Mouse (Mus musculus) ES-Bruce4 (cell line): ENCODE measurements at regions not wholly inside any gene's neighbourhood (a gene's known extent, or its start where the extent isn't known, plus 50 kb on each side); places are given as distances from the start of the nearest gene placed in this dataset.
A peak's percentile ranks its signal among the peaks of the same experiment; 100 is the strongest.

Source experiments
- H3K27ac ChIP-seq: 2 replicates; pipeline ENCODE4 v1.5.1; 2012; ENCODE audit warnings: low read length, inconsistent platforms; ENCODE audit not compliant: insufficient read depth
- H3K27me3 ChIP-seq: 2 replicates; pipeline ENCODE4 v1.6.1; 2012; ENCODE audit warnings: mild to moderate bottlenecking, low read length, inconsistent platforms; ENCODE audit not compliant: control insufficient read depth, poor library complexity, insufficient read depth, severe bottlenecking
- H3K36me3 ChIP-seq: 2 replicates; pipeline ENCODE4 v1.6.1; 2012; ENCODE audit warnings: inconsistent platforms, mild to moderate bottlenecking, low read length, moderate library complexity; ENCODE audit not compliant: control insufficient read depth, poor library complexity, insufficient read depth, severe bottlenecking
- H3K4me1 ChIP-seq: one replicate; pipeline ENCODE4 v1.8.1; 2011; ENCODE audit warnings: low read length; ENCODE audit not compliant: control insufficient read depth, insufficient read depth
- H3K4me3 ChIP-seq: 2 replicates; pipeline ENCODE4 v1.5.1; 2011; ENCODE audit warnings: low read depth, mild to moderate bottlenecking, low read length
- H3K9ac ChIP-seq: 2 replicates; pipeline ENCODE4 v1.6.1; 2012; ENCODE audit warnings: low read depth, mild to moderate bottlenecking, inconsistent platforms; ENCODE audit not compliant: poor library complexity, severe bottlenecking
- H3K9me3 ChIP-seq: replicated peaks from 2 replicates; pipeline ENCODE4 v1.6.1; 2012; ENCODE audit warnings: mild to moderate bottlenecking, low read length, inconsistent platforms; ENCODE audit not compliant: control insufficient read depth, poor library complexity, insufficient read depth, severe bottlenecking
- CTCF ChIP-seq: IDR thresholded peaks from one replicate; pipeline ENCODE4 v1.8.1; 2011; ENCODE audit warnings: low read depth, low read length
- EP300 ChIP-seq: IDR thresholded peaks from 2 replicates; pipeline ENCODE4 v1.6.1; 2011; ENCODE audit warnings: low read depth, low read length; ENCODE audit not compliant: insufficient read depth
- POLR2A ChIP-seq: IDR thresholded peaks from one replicate; pipeline ENCODE4 v1.8.1; 2011; ENCODE audit warnings: low read length; ENCODE audit not compliant: insufficient read depth

DNA sequence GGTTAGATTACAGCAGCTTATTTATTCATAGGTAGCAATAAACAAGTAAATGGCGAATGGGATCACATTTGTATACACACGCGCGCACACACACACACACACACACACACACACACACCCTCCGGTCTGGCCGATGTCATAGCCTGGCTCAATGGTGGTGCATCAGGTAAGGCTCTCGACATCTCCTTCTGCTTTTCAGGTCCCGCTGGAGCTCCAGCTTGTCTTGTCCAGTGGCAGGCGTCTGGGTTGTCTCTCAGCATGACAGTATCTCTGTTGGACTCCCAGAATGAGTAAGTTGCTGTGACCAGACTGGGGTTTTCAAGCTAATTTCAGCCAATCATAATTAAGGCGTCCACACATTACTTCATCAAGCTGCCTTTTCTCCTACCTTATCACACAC, 131.8 kb downstream of the 1810013L24Rik start:
- Histone ChIP-seq H3K4me3 (no peak overlapping the region), H3K27ac (no peak overlapping the region), H3K27me3 (no peaks in the 10 kb centered on the region), H3K36me3 (no peaks in the 10 kb centered on the region), H3K9me3 (no peaks in the 10 kb centered on the region), H3K4me1 (no peaks in the 10 kb centered on the region), H3K9ac (no peak overlapping the region)
- TF ChIP-seq POLR2A: no peak
- TF ChIP-seq CTCF: no peak
- TF ChIP-seq EP300: no peak

DNA sequence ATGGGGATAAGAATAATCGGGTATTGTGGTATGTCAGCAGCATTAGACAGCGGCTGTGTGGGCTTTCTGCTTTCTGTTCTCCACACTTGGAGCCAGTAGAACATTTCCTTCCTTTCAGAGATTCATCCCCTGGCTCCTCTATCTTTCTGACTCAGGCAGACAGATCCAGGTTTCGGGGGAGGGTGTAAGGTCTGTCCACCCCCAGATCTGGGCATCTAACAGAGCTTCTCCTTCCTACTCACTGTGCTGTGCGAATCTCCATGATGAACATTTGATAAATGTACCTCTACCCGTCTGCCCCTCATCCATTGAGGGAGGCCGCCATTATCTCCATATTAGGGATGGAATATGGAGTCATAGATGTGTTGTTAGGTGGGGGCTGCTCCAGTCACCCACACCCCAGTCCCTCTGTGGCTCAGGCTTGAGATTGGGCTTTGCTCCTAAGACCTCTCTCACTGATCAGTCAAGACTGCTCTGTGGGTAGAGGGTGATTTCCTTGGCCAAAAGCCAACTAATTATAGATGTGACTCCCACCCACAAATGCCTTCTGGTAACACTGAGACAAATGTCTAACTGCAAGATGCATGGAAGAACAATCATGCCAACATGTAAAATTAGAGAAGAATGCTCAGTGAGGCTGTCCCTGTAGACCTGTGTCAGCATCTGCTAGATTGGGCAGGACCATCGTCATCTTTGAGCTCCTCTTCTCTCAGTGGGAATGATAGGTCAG, 163.8 kb downstream of the 1810013L24Rik start:
- Histone ChIP-seq H3K36me3 (no peaks in the 10 kb centered on the region), H3K27ac (no peak overlapping the region), H3K9ac (no peak overlapping the region), H3K27me3 (no peaks in the 10 kb centered on the region), H3K9me3 (no peaks in the 10 kb centered on the region; the same call in 1 of the 2 replicates), H3K4me3 (no peak overlapping the region), H3K4me1 (no peaks in the 10 kb centered on the region)
- TF ChIP-seq EP300 (no peak), CTCF (no peak), POLR2A (no peak)

DNA sequence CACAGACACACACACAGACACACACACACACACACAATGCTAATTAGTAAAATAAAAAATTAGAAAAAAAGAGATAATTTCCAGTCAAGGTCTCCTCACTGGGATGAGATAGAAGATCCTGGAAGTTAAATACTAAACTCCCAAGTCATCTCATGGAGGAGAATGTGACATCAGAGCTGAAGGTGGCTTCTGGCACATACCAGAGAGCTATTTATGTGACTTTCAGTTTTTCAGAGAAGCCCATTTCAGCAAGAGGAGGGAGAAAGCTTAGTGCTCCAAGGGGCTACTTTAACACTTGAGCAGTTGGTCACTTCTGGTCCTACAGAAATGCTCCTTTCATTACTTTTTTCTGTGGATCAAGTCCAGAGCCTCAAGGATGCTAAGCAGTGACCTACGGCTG, 164.6 kb downstream of the 1810013L24Rik start:
- H3K4me1 ChIP-seq: no peaks in the 10 kb centered on the region

GRCm38 (mm10) chr16:8997250-8997649, 167.3 kb downstream of the 1810013L24Rik start:
- TF ChIP-seq EP300 (no peak), CTCF (no peak), POLR2A (no peak)
- no peak overlapping the region for H3K27ac ChIP-seq
- no peaks in the 10 kb centered on the region for H3K36me3 ChIP-seq
- H3K9ac ChIP-seq: no peak overlapping the region
- no peak overlapping the region for H3K4me3 ChIP-seq
- no peaks in the 10 kb centered on the region for H3K27me3 ChIP-seq
- no peaks in the 10 kb centered on the region for H3K4me1 ChIP-seq
- H3K9me3 ChIP-seq: no peaks in the 10 kb centered on the region

More for the DNA sequence above, 164.6 kb downstream of the 1810013L24Rik start:
- Histone ChIP-seq H3K27me3 (no peaks in the 10 kb centered on the region), H3K27ac (no peak overlapping the region), H3K4me3 (no peak overlapping the region), H3K9ac (no peak overlapping the region), H3K36me3 (no peaks in the 10 kb centered on the region), H3K9me3 (no peaks in the 10 kb centered on the region; the same call in 1 of the 2 replicates)
- TF ChIP-seq CTCF (no peak), POLR2A (no peak), EP300 (no peak)

DNA sequence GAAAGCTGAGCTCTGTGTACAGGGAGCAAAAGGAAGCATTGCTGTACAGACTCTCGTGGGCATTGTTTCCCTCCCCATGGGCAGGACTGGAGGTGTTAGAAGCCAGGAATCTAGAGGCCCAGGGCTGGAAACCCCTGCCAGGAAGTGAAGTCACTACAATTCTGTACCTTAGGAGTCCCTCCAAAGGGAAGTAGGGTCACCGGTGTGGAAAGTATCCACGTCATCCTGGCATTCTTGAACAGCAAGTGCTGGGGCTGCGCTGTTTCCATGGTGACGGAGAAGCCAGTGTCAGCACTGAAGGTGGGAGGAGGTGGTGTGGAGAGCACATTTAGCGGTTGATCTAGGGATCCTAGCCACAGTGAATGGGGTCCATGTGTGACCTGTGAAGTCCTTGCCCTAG, 174.1 kb downstream of the 1810013L24Rik start:
- H3K4me3 ChIP-seq: no peak overlapping the region
- H3K27me3 ChIP-seq: no peaks in the 10 kb centered on the region
- no peak overlapping the region for H3K9ac ChIP-seq
- H3K4me1 ChIP-seq: no peaks in the 10 kb centered on the region
- no peaks in the 10 kb centered on the region for H3K9me3 ChIP-seq
- H3K36me3 ChIP-seq: no peaks in the 10 kb centered on the region
- TF ChIP-seq EP300 (no peak), CTCF (no peak), POLR2A (no peak)
- H3K27ac ChIP-seq: no peak overlapping the region

- H3K36me3 ChIP-seq: no peaks in the 10 kb centered on the region
- no peak overlapping the region for H3K9ac ChIP-seq
- H3K27ac ChIP-seq: no peak overlapping the region
- H3K4me3 ChIP-seq: no peak overlapping the region
- no peaks in the 10 kb centered on the region for H3K27me3 ChIP-seq
- TF ChIP-seq EP300: no peak
- TF ChIP-seq CTCF: peak; percentile 6
- H3K4me1 ChIP-seq: no peaks in the 10 kb centered on the region
- H3K9me3 ChIP-seq: no peaks in the 10 kb centered on the region
Measured at GRCm38 (mm10) chr16:9005933-9006332, 176.0 kb downstream of the 1810013L24Rik start.
